Mouse (Mus musculus): ENCODE results near the gene Deaf1.
A peak's percentile ranks its signal among the peaks of the same experiment; 100 is the strongest.

GRCm38 (mm10) chr7:141315974-141316373, 11.5 kb downstream of the Deaf1 start:
- TF ChIP-seq CTCF (conservative IDR thresholded peaks at IDR 0.05 in 1 of 2, IDR thresholded peaks at IDR 0.05 in 1 of 2; ENCODE audit: low read depth in 2 of 2, low read length in 2 of 2) (peak; percentile 68 to 75), POLR2A (IDR thresholded peaks at IDR 0.05; ENCODE audit: low read depth, low read length) (no peak), SMC3 (IDR thresholded peaks at IDR 0.05; ENCODE audit: low read depth, low read length) (peak; percentile 87), HCFC1 (IDR thresholded peaks at IDR 0.05; ENCODE audit: low read depth, low read length) (no peak), TCF12 (IDR thresholded peaks at IDR 0.05; ENCODE audit: low read depth, low read length) (no peak), ELF1 (IDR thresholded peaks at IDR 0.05; ENCODE audit: low read depth, low read length) (no peak)

Data from CH12.LX (cell line).